Mouse (Mus musculus): ENCODE data around the gene Fzd2.

GRCm38 (mm10) chr11:102581281-102582015 is 22.7 kb upstream of the Fzd2 start:
- TF ChIP-seq POLR2A (IDR thresholded peaks at IDR 0.05; ENCODE audit: insufficient read depth, low read depth, low read length) (no peak), CTCF (IDR thresholded peaks at IDR 0.05) (no peak)
